Mouse (Mus musculus) mouse trophoblast stem cell (cell line): ENCODE data around the gene Chaf1b.

Source experiments
- in situ Hi-C, 2 experiments: fragments of 300-500 bp; cut with MseI, MboI; formaldehyde crosslinking; loops; 2 replicates in 1 of 2; 3 replicates in 1 of 2; pipeline ENCODE4 v1.15.1; 2025

The Chaf1b gene

DNA sequence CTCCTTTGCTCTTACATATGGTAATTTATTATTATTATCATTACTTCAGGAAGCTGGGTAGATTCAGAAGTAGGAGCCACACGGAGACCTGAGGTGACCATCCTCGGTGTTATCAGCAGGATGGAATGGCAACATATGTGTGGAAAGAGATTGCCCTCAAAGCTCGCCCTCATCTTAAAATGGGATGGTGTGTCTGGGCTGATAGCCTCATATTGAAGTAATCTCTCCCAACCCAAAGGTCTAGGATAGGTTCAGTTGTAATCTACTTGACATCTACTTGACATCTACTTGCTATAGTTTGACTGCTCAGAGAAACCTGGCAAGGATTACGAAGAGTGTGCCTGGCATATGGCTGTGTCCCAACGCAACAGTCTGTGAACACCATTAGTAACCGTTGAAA, 60.6 kb downstream of the Chaf1b start:
- in situ Hi-C loops, result loop anchor here in 1 of 2 experiments (5.0 kb wide), 1 partner anchor 68 kb away; no protein-coding TSS in a partner anchor

DNA sequence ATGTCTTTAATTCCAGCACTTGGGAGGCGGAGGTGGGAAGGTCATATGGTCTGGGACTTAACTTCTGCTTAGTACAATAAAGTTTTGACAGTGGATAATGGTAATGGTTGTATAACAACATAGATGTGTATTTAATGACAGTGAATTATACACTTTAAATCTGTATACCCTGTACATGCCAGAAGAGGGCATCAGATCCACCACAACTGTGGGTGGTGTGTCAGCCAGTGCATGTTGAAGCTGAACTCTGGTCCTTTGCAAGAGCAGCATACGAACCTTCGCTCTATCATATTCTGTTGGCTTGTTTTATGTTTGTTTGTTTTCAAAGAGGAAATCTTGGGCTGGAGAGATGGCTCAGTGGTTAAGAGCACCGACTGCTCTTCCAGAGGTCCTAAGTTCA, 63.7 kb downstream of the Chaf1b start:
- in situ Hi-C loops, result no loop called here
